Mouse (Mus musculus): ENCODE measurements at regions not wholly inside any gene's neighbourhood (a gene's known extent, or its start where the extent isn't known, plus 50 kb on each side); places are given as distances from the start of the nearest gene placed in this dataset.

DNA sequence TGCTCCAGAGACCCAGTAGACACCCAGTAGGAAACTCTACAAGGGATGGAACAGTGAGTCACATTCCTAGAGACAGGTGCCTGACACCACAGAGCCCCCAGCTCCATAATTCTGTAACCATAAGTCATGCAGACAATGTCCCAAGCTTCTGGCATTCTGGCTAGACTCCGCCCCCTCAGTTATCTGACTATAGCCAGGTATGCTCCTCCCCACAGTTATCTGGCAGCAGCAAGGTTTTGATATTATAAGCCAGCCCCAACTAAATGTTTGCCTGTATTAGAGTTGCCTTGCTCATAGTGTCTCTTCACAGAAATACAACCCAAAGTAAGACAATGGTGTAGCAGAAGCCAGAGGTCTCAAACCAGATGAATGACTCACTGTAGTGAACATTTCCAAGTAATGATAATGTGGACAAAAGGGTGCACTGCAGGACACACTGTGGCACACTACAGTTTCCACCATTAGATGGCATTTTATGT is 121.4 kb upstream of the Otogl start:
- no peak for DNase-seq (ENCODE audit: low spot score)

DNA sequence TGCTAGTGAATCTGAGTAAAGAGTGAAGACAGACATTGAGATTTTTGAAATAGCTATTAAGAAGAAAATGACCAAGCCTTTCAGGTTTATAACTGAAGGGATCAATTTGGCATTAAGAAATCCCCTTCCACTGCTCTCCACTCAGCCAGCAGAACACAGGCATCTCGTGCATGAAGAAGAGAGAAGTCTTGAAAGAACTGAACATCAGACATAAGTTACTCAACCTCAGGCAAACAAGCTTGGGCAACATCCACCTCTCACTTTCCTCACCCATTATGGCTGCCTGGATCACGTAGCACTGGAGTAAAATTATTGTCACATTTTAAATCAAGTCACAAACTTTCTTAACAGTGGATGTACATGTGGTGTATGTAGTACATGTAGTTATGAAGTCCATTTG is 115.6 kb upstream of the Otogl start:
- DNase-seq (ENCODE audit: low spot score), result no peak

DNA sequence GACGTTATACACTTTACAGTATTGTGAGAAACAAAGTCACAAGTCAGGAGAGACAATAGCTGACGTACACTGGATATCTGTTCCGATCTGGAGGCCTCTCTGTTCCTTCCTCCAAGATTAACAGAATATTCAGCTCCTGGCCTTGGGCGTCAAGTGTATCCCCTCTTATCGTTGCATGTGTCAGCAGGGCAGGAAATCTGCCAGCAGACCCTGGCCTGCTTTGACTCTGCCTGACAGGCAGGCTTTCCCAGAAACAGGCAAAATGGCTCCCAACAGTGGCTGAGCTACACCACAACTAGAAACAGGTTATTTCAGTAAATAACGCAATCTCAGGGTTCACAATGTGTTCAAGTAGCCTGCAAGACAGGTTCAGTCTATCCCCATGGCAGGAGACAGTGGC is 112.3 kb upstream of the Otogl start:
- no peak for DNase-seq (ENCODE audit: low spot score)

DNA sequence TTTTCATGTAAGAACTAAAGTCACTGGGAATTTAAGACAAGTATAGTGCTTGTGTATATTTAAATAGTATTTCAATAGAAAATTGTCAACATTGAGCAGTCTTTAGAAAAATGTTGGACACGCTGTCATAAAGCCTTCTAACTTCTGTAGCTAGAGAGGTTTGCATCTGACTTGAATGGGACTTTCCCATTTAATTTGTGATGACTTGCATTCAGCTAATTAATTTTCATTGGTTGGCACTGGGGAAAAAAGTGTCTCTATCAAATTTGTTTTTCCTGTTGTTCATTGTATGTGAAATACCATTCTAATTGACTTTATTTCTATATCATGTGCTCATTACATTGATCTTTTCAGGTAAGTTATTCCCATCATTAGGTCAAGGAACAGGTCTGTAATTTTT is 104.6 kb upstream of the Otogl start:
- DNase-seq (ENCODE audit: low spot score), result no peak

DNA sequence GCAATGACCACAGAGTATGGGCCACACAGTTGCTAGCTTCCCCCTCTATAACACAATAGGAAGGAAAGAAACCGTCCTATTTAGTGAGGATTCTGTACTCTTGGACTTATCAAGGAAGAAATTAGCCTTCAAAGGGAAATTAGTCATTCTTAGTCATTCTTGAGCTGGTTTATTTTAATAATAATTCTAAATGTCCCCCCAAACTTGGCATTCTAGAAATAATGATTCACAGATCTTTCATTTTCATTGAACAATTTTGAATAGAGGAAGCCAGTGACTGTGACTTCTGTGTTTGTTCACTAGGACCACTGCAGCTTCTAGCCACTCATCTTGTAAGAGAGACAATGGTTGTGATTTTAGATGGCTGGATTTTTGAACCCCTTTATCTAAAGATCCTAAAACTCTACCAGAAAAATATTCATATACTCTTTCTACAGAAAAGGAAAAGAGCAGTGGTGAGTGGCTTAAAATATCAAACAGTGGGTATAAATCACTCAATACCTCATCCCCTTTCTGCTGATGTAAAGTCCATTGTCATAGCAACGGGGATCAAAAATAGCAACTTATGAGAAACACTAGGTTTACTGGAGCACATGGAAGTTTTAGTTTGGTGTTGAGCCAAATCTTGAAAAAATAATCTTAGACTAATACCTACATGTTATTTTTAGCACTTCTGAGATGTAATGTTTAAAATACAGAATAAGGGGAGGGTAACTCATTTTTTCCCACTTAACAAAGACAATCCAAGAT is 83.1 kb upstream of the Otogl start:
- DNase-seq (ENCODE audit: low spot score), result no peak

DNA sequence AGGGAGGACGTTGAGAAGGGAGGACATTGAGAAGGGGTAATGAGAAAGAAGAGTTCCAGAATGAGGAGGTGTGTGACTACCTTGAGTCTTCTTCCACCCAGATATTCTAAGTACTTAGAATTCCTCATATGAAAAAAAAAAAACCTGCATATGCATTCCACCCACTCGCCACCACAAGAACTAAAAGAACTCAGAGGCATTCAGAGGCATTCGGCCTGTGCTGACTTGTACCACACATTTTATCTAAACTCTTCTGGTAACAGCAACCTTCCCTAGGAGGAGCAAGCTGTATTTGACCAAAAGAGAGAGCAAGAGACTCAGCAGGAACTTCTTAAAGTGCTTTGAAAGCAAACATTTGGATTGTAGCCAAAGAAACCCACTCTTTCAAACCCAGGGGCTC is 80.7 kb upstream of the Otogl start:
- no peak for DNase-seq (ENCODE audit: low spot score)

DNA sequence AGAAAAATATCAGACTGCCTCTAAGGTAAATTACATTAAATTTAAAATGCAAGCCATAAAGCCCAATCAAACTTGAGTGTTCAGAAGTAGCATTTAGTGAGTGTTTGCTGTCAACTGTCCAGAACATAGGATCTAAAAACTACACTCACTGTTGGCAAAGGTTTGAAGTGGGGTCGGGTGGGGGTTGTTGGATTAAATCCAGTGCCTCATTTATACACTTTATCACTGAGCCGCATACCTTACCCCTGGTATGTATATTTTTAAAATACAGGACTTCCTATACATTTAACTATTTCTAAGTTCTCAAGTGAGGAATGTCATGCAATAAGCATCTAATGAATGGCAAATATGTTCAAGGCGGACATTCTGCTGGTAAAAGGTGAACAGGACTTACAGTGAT is 78.6 kb upstream of the Otogl start:
- no peak for DNase-seq (ENCODE audit: low spot score)

DNA sequence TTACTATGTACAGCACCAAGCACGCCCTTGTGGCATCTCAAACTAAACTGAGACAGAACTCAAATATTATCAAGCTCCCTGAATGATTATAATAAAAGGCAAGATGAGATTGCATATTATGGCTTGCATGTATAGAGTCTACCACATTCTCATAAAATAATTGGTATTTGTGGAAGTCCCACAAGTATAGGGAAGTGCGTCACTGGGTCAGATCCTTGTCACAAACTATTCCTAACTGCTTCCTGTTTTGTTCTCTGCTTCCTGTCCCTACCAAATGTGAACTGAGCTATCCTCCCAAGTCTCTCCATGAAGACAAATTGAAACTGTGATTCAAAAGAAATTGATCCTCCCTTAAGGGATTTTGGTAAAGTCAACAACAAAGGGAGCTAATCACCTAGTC is 78.0 kb upstream of the Otogl start:
- no peak for DNase-seq (ENCODE audit: low spot score)

DNA sequence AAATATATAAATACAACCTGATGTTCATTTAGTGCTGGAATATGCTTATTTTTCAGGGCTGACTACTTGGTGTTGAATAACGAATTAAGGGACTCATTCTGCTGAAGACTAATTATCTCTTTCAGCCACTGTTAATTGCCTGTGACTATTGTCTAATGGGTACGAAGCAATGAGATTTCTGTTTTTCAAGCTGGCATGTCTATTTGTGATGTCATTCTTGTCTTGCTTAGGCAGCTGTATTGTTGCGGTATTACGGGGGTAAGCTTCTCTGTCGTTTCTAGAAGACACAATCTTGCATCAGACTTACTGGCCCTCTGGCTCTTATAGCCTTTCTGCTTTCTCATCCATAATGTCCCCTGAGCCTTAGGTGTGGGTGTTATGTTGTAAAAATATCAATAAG is 70.7 kb upstream of the Otogl start:
- DNase-seq (ENCODE audit: low spot score), result no peak

DNA sequence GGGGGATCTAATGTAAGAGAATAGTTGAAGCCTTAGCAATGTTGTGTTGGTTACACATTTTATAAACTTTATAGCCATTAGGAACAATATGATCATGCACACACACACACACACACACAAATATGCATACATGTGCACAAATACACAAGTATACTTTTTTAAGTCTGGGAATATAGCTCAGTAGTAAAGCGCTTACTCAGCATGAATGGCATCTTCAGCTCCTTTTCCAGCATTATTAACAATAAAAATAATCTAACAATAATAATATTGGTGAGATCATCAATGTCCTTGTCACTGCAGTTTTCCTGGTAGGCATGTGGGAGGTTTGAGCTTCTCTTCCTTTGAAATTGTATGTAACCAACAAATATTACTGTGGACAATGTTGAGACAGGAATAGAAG is 70.1 kb upstream of the Otogl start:
- DNase-seq (ENCODE audit: low spot score), result no peak

DNA sequence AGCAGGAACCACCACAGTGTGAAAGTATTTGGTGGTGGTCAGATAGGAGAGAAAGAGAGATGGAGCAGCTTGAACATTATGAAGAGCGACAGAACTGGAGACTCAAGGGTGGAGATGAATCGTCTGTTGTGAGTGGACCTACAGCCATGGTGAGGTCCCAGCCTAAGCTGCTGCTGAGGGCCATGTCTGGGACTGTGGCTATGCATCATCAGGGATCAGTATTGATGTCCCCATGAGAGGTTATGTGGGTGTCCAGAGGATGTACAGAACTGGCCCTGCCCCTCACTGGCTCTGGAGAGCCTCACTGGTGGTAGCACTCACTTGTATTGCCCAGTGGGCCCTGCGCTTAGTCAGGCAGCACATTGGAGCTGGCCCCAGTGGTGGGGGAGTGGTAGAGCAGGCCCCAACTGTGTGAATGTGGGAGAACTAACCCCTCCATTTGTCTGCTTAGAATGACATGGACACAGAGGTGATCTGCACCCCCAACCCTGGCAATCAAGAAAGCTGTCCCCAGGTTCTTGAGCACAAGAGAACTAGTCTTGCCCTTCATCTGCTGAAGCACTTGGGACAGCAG is 64.5 kb upstream of the Otogl start:
- DNase-seq (ENCODE audit: low spot score), result no peak

DNA sequence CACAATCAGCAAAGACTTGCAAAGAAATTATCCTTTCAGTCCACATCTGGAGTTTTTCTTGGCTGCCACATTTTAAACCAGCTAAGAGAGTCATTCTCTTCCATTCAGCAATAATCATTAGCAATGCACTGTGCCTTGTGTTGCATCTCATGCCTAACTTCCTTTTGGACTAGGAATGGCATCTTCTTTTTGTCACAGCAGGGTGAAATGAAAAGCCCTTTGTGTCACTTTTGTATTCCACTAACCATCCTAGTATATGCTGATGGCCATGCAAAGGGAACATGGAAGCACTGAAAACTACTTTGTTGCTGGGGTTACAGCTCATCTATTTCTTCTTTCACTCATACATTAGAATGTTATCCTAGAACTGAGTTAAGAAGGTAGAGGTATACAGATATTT is 59.8 kb upstream of the Otogl start:
- DNase-seq (ENCODE audit: low spot score), result peak; percentile 9

DNA sequence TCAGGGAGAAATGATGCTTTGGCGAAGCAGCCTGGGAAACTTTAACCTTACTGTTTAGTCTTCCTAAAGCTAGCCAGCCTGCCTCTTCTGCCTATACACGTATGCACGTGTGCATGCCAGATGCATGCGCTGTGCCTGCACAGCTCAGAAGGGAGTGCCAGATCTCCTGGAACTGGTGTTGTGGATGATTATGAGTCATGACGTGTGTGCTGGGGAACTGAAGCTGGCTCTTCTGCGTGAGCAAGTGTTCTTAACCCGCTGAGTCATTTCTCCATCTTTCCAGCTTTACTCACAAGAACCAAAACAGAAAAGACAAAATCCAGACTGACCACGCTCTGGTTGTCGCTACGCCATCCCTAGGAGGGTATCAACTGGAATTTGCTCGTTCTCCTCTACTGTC is 55.1 kb upstream of the Otogl start:
- no peak for DNase-seq (ENCODE audit: low spot score)

DNA sequence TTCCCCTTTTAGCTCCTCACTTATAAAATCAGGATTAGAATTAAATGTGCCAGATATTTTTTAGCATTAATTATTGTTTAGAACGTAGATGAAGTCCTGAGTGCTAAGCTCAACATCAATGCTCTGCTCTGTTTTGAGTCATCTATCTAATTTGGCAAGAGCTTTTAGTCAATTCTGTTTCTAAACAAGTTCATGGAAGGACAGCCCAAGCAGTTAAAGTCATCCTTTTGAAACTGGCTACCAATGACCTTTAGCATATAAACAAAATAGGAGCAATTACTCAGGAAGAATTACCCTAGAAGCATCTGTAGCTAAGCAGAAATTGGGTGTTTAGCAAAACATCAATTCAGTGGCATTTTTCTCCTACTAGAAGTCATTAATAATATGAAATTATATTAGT is 52.1 kb upstream of the Otogl start:
- DNase-seq (ENCODE audit: low spot score), result no peak

DNA sequence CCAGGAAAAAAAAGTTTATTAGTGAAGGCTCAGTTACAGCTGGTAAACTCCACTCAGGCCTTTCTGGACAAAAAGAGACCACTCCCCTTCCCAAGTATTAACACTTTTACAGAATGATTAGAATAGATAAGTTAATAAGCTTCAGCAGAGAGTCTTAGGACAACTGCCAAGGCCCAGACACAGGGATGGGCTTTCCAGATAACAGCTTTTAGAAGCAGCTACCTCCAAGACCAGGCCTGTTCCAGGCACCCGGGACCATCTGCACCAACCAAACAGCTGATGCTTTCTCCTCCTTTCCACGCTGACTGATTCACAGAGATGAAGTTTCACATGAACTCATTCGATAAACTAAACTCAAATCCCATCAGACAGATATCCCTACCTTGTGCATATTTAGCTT is 50.2 kb upstream of the Otogl start:
- no peak for DNase-seq (ENCODE audit: low spot score)
